Mouse (Mus musculus) heart, adult 9 months (tissue): ENCODE measurements around the gene Kif21a.

ENCODE experiments used
- DNase-seq, 2 experiments: peaks; one replicate each; pipeline ENCODE4 v3.0.0; 2022; ENCODE audit warnings: low spot score in 2 of 2

Kif21a gene

DNA sequence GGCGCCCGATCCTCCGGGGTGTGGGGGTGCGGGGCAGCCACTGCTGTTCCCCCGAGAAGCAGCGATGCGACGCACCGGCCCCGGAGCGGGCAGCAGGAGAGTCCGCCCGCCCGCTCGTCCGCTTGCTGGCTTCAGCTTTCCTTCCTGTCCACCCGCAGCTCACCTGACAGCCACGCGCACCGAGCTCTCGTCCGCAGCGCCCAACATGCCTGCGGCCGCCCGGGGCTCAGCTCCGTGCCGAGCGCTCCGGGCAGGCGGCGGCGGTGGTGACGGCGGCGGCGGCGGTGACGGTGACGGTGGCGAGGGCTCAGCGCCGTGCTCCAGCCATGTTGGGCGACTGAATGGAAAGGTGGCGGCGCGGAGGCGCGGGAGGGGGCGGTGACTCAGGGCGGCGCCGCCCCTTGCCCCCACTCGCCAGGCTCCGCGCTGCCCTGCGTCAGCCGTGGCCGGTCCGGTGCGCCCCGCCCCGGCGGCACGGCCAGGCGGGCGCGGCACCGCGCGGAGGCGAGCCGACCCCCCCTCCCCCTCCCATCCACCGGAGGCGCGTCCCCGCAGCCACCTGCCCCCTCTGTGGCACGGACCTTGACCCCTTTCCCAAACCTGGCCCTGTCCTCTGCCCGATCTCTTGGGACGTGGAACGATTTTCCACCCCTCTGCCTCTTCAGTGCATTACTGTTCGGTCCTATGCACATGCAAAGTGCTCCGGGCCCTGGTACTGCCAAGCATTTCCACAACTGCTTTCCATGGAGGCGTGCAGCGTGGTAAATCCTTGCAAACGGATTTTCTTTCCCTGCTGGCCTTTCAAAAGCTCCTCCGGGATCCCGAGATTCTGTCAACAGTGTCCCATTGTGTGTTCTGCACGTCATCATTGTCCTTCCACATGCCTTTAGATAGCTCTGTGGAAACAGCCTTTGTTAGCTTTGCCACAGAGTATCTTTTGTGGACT is at the start of gene Kif21a:
Kif21a (minus strand) TSS at position 453 of the 946 bp plus-strand sequence.
- DNase-seq, result peak; percentile 42 to 61

- no peak for DNase-seq
Observed at GRCm38 (mm10) chr15:91096606-91097005, 46.9 kb upstream of the Kif21a start.

GRCm38 (mm10) chr15:91089427-91089826 is 39.7 kb upstream of the Kif21a start:
- DNase-seq, result no peak

- peak; percentile 52 to 60 for DNase-seq
Observed at GRCm38 (mm10) chr15:91088071-91088470, 38.3 kb upstream of the Kif21a start.

GRCm38 (mm10) chr15:91077457-91078410 is 28.0 kb upstream of the Kif21a start:
- no peak for DNase-seq

- DNase-seq, result no peak
Observed at GRCm38 (mm10) chr15:91072440-91072839, 22.7 kb upstream of the Kif21a start.

- no peak for DNase-seq
Observed at GRCm38 (mm10) chr15:91064310-91064826, 14.6 kb upstream of the Kif21a start.

DNA sequence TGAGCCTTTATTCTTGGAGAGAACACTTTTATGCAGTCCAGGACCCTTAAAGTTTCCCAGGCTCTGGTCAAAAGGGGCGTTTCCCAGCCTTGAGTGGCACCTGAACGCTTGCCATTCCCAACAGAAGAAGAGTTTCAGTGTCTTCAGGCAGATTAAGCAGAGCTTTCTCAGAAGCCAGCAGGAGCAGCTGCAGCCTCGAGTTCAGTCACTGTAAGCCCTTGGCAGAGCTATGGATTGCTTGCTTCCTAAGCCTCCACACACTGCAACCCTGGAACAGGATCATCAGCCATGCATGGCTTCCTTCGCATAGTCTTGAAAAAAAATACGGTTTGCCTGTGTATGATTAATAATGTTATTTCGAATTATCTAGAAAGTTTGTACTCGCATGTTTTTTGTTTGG is 14.1 kb upstream of the Kif21a start:
- DNase-seq, result no peak

GRCm38 (mm10) chr15:91056866-91057342 is 7.2 kb upstream of the Kif21a start:
- no peak for DNase-seq

DNA sequence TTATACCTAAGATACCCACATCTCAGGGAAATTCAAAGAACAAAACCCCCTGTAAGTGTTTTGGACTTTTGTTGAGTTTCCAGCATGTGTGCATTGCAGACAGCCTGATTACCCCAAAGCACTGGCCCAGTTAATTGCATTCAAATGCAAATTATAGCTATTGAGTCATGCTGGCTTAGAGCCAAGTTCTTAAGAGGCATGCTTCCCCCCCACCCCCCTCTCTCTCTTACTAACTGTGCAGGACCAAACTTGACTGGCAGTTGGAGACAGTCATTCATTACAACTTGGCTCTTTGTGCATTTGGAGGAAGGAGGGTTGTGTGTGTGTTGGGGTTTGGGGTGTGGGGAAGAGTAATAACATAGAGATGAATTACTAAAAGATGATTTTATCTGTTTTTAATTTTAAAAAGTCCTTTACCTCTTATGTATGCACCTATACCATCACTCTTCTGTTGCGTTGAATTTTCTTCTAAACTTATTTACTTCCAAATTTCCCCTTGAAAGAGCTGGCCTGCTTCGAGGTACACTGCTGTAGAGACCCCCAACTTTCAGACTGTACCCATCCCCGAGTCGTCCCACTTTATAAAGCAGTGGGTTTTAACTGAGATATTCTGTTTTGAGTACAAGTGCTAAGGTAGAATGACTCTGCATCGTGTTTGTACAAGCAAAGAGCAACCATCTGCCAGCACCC is 6.6 kb upstream of the Kif21a start:
- DNase-seq, result no peak

DNA sequence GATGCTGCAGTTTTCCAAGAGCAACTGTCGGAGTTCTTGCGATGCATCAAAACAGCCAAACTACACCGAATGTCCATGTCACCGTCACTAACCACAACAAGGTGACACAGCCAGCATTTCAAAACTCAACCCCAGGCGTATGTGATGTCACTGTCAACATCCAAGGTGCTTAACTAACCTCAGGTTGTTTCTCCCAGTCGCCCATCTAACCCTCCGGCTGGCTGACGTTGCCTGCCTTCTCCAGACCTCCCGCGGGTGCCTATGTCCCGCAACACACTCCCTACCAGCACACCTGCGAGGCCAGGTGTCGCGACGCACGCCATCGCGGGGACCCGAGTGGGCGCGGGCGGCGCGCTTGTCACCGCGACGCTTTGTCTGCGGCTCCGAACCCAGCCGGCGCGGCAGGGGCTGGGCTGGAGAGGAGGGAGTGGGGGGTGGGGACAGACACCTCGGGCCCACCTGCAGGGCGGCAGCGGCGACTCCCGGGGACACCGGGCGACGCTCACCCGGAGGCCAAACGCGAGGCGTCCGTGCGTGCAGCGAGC is 725 bp downstream of the Kif21a start:
- no peak for DNase-seq

DNA sequence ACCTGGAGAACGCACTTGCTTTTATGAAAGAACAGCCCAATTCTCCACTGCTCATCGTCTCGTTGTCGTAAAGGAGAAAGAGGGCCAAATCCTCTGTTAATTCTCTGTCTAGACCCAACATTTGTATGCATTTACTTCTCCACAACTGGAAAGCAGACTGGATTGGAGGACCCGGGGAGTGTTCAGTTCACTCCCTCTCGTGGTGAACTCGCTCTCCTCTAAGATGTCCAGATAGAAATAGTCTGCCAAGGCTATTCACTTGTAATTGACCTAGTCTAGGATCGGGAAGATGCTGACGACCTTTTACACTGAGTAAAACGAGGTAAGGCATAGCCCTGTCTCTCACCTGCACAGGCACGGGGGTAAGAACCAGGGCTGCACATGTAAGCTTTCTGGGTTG is 2.1 kb downstream of the Kif21a start:
- no peak for DNase-seq

DNA sequence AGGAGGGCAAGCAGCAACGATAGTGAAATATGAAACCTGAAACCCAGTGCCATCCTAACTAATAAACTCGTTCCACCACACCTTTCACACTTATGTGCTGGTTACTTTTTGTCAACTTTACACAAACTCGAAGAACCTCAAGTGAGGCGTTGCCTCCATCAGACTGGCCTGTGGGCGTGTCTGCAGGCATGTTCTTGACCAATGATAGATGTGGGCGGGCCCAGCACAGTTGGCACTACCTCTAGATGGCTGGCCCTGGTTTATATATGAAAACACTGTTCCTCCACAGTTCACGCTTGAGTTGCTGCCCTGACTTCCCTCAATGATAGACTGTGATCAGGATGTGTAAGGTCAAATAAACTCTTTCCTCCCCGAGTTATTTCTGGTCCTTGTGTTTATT is 3.2 kb downstream of the Kif21a start:
- no peak for DNase-seq

DNA sequence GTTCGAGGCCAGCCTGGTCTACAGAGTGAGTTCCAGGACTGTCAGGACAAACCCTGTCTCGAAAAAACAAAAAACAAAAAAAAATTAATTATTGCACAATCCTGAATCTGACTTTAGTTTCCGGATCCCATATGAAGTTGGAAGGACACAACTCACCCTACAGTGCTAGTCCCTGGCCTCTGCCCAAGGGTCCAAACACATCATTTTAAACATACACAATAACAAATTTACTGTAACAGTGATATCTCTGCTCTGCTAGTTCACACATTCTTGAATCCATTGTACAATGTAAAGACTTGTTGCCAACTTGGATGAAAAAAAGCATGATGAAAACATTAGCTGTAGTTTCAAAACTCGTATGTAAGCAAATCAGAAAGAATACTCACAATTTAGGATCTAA is 6.5 kb downstream of the Kif21a start:
- no peak for DNase-seq

GRCm38 (mm10) chr15:91038860-91039259 is 10.9 kb downstream of the Kif21a start:
- DNase-seq, result no peak

DNA sequence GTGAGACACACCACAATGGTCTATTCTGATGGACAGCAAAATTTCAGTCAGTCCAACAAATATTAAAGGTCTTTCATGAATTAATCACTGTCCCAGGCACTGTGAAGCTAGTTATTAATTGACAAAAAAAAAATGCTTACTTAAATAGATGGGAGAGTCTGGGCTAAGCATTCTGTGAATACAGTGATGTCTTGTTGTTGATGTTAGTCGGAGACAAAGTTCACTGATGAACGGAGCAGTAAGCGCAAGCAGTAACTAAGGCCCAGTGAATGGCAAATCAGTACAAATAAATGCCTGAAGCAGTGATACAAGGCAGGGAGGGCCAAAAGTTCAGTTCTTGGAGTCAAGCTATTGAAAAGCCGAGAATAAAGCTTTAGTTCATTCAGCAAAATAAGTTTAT is 15.7 kb downstream of the Kif21a start:
- DNase-seq, result no peak

- DNase-seq, result no peak
Observed at GRCm38 (mm10) chr15:91033529-91033928, 16.2 kb downstream of the Kif21a start.

DNA sequence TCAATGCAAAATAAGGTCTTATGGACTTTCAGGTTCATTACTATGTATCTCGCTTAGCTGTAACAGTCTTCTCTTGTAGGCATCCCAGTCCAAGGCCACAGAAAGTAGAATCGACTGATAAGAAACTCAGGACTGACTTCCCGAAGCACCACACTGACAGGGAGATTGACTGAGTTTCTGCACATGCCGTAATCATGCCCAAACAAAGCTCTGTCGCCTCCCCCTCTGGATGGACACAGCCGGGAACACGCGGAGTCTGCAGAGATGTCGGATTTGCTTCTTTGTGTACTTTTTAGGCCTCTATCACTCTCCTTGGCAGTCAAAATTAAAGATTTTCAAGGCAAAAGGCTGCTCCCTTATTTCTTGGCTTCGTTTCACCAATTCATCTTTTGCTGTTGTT is 20.8 kb downstream of the Kif21a start:
- no peak for DNase-seq

DNA sequence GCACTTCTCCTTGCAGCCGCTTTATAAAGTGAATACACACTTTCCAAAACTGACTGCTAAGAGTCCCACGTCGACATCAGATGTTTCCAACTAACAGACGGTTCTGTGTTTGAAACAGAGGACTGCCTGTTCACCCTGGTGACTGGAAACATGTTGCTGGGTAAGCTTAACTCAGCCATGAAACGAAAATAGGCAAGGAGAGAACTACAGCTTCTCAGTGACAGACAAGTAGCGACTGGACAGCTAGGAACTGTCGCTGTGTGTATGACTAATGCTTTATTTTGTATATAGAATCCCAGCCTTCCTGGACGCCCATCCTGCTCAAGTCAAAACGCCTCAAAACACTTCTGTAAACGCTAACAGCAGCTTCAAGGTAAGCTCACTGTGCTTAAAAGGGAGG is 21.3 kb downstream of the Kif21a start:
- no peak for DNase-seq

DNA sequence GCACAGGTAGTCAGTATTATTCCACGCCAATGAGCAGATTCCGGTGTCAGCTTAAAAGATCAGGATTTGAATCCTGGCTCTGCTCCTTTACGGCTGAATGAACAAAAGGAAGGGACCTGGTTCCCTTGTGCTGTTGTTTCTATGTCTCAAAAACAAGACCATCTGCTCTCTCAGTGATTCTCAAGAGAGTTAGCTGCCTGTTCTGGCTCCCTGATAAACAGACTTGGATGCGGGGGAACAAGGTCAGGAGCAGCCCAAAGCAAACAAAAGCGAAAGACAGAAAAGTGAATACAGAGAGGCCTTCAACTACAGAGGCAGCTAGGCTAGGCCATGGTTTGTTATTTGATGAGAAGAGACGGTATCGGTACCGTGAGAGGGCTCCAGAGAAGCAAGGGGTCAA is 27.5 kb downstream of the Kif21a start:
- DNase-seq, result no peak

- no peak for DNase-seq
Observed at GRCm38 (mm10) chr15:91018861-91019187, 30.9 kb downstream of the Kif21a start.
